In genomic region chr5:45690802-45691201, GRCm38 (mm10) we compare ENCODE assay signal across 24 mouse cellular contexts. TPM values are rescaled to one million over a fixed set of nuclear protein-coding genes. Genes with fewer than 3 reads are reported as not detected.
DNase-seq lines count a peak whose midpoint lies in the region; ATAC-seq and TF ChIP-seq lines count a peak whose summit lies in the region.
"Had no signal": no experiment of that assay in that cellular context is flagged by ENCODE, and none has a peak within 500 bp of the region (broad histone marks: within the 10 kb centered on the region; RNA-seq: fewer than 3 reads in every experiment).

No protein-coding gene starts in this region.

- WGBS in midbrain, embryonic 11.5 days = 82% methylated on average over 2 of the region's 2 CpGs
- WGBS in midbrain, embryonic 13.5 days = 84% methylated on average over 2 of the region's 2 CpGs
- WGBS in cerebellum, adult 2 months = 76% methylated on average over 2 of the region's 2 CpGs

- H3K27me3 ChIP-seq in midbrain, embryonic 11.5 days (ENCODE audit: control insufficient read depth, insufficient read depth, low read length) = no peaks in the 10 kb centered on the region
- H3K27me3 ChIP-seq in midbrain, embryonic 13.5 days = no peaks in the 10 kb centered on the region
- no peaks in the 10 kb centered on the region for H3K27me3 ChIP-seq in cerebellum, adult 2 months (ENCODE audit: control insufficient read depth, insufficient read depth, low read length)
- H3K27me3 ChIP-seq: embryonic facial prominence, embryonic 12.5 days; forebrain, embryonic 13.5 days; forebrain, embryonic 15.5 days; Patski had no signal

- no peak for ATAC-seq in midbrain, embryonic 11.5 days (ENCODE audit: low FRiP score)
- no peak for ATAC-seq in midbrain, embryonic 13.5 days
- ATAC-seq in CD4-positive, CD25-positive, alpha-beta regulatory T cell, adult 4 months = peak; percentile 39
- ATAC-seq in activated CD4-positive, CD25-positive, alpha-beta regulatory T cell, adult 4 months = peak; percentile 56
- peak; percentile 57; the same call in 1 of the 2 replicates for ATAC-seq in megakaryocyte-erythroid progenitor cell, adult 5-6 weeks (replicated peaks; ENCODE audit: low FRiP score, low TSS enrichment, poor library complexity, severe bottlenecking)
- ATAC-seq: forebrain, embryonic 13.5 days; forebrain, embryonic 15.5 days; forebrain, postnatal 0 days; Patski had no signal

- H3K4me2 ChIP-seq in midbrain, embryonic 11.5 days = no peak overlapping the region
- no peak overlapping the region for H3K4me2 ChIP-seq in midbrain, embryonic 13.5 days (replicated peaks)
- H3K4me2 ChIP-seq: embryonic facial prominence, embryonic 12.5 days; forebrain, embryonic 13.5 days; forebrain, embryonic 15.5 days had no signal

- TF ChIP-seq POLR2A in cerebellum, adult 2 months (IDR thresholded peaks at IDR 0.05; ENCODE audit: borderline replicate concordance, insufficient read depth, low read length) = no peak

- H3K4me3 ChIP-seq in midbrain, embryonic 11.5 days (ENCODE audit: low read depth, low read length) = no peak overlapping the region
- no peak overlapping the region for H3K4me3 ChIP-seq in midbrain, embryonic 13.5 days (replicated peaks)
- no peak overlapping the region for H3K4me3 ChIP-seq in cerebellum, adult 2 months (replicated peaks; ENCODE audit: insufficient read depth, low read depth, low read length)
- H3K4me3 ChIP-seq: embryonic facial prominence, embryonic 10.5 days; embryonic facial prominence, embryonic 12.5 days; forebrain, embryonic 13.5 days; forebrain, embryonic 15.5 days had no signal

- TF ChIP-seq CTCF in cerebellum, adult 2 months (IDR thresholded peaks at IDR 0.05; ENCODE audit: borderline replicate concordance, insufficient read depth, low read depth, low read length) = no peak

- no peaks in the 10 kb centered on the region; the same call in 1 of the 2 replicates for H3K36me3 ChIP-seq in midbrain, embryonic 11.5 days (ENCODE audit: control insufficient read depth, insufficient read depth, low read length)
- H3K36me3 ChIP-seq in midbrain, embryonic 13.5 days = no peaks in the 10 kb centered on the region
- H3K36me3 ChIP-seq: forebrain, embryonic 15.5 days had no signal

- DNase-seq in midbrain, embryonic 11.5 days (ENCODE audit: low spot score, missing footprints) = peak; percentile 54
- DNase-seq in cerebellum, postnatal 4 days (ENCODE audit: low spot score in 2 of 2) = no peak
- DNase-seq in lung, postnatal 10 days = no peak
- no peak for DNase-seq in cerebellum, adult 2 months
- DNase-seq: adrenal gland, adult 2 months; adrenal gland, postnatal 10 days; adrenal gland, postnatal 25 days; B cell, adult 2 months; cerebellum, adult 11-12 months; cerebellum, adult 8-10 months; cerebellum, adult 9-11 months; cerebellum, postnatal 14 days; cerebellum, postnatal 36 days; forebrain, postnatal 0 days had no signal

- H3K27ac ChIP-seq in midbrain, embryonic 11.5 days (ENCODE audit: low read depth, low read length) = no peak overlapping the region
- H3K27ac ChIP-seq in midbrain, embryonic 13.5 days = no peak overlapping the region
- H3K27ac ChIP-seq in cerebellum, adult 2 months (ENCODE audit: insufficient read depth, low read length) = no peak overlapping the region
- H3K27ac ChIP-seq: embryonic facial prominence, embryonic 10.5 days; embryonic facial prominence, embryonic 12.5 days; forebrain, embryonic 13.5 days; forebrain, embryonic 15.5 days had no signal

- H3K9ac ChIP-seq in midbrain, embryonic 11.5 days (ENCODE audit: low read length) = no peak overlapping the region
- H3K9ac ChIP-seq in midbrain, embryonic 13.5 days (replicated peaks) = no peak overlapping the region
- H3K9ac ChIP-seq: embryonic facial prominence, embryonic 12.5 days; forebrain, embryonic 13.5 days; forebrain, embryonic 15.5 days; forebrain, postnatal 0 days had no signal

- H3K4me1 ChIP-seq in midbrain, embryonic 11.5 days (ENCODE audit: control insufficient read depth, insufficient read depth, low read length) = no peaks in the 10 kb centered on the region
- H3K4me1 ChIP-seq in midbrain, embryonic 13.5 days (replicated peaks) = no peaks in the 10 kb centered on the region
- no peaks in the 10 kb centered on the region for H3K4me1 ChIP-seq in cerebellum, adult 2 months (ENCODE audit: control insufficient read depth, insufficient read depth, low read length)
- H3K4me1 ChIP-seq: embryonic facial prominence, embryonic 10.5 days; embryonic facial prominence, embryonic 12.5 days; forebrain, embryonic 13.5 days; forebrain, embryonic 15.5 days had no signal

- H3K9me3 ChIP-seq in midbrain, embryonic 11.5 days (ENCODE audit: control insufficient read depth, low read length) = no peaks in the 10 kb centered on the region
- H3K9me3 ChIP-seq in midbrain, embryonic 13.5 days = no peaks in the 10 kb centered on the region
- H3K9me3 ChIP-seq: embryonic facial prominence, embryonic 10.5 days; embryonic facial prominence, embryonic 12.5 days; forebrain, embryonic 13.5 days; forebrain, embryonic 15.5 days; G1E had no signal

RNA-seq across cellular contexts. Expression of gene Ncapg, which starts 21.1 kb away (rescaled TPM):
- 83.0 and 95.3 TPM in 2 replicates for polyA plus RNA-seq in midbrain, embryonic 11.5 days (2014; fragmentation: Nextera tagmentation; extraction: Ambion mirVana)
- 22.7 and 26.8 TPM in 2 replicates for polyA plus RNA-seq in midbrain, embryonic 13.5 days (2015; fragmentation: Nextera tagmentation; extraction: Ambion mirVana)
- polyA plus RNA-seq in CD4-positive, CD25-positive, alpha-beta regulatory T cell, adult 4 months (2017; shearing (Covaris generic)) = 1 to 10 TPM; 7.1 to 9.5 TPM
- 10 to 100 TPM; 20.7 to 27.0 TPM for polyA plus RNA-seq in activated CD4-positive, CD25-positive, alpha-beta regulatory T cell, adult 4 months (2017; shearing (Covaris generic))
- total RNA-seq in megakaryocyte-erythroid progenitor cell, adult 5-6 weeks (2014; fragmentation: Nextera tagmentation) = 53.1 and 57.7 TPM in 2 replicates
- 69.3 and 85.9 TPM in 2 replicates for total RNA-seq in megakaryocyte-erythroid progenitor cell, adult 5-6 weeks (2017)
- polyA plus RNA-seq in cerebellum, adult 2 months (2012; rRNA removed) = 0.10 and 0.11 TPM in 2 replicates

RNA-seq across cellular contexts. Expression of gene Fam184b, which starts 51.4 kb away (rescaled TPM):
- 0.55 and 0.76 TPM in 2 replicates for polyA plus RNA-seq in midbrain, embryonic 11.5 days (2014; fragmentation: Nextera tagmentation; extraction: Ambion mirVana)
- 1.7 and 1.9 TPM in 2 replicates for polyA plus RNA-seq in midbrain, embryonic 13.5 days (2015; fragmentation: Nextera tagmentation; extraction: Ambion mirVana)
- polyA plus RNA-seq in CD4-positive, CD25-positive, alpha-beta regulatory T cell, adult 4 months (2017; shearing (Covaris generic)) = under 1 TPM; 0.26 to 0.42 TPM
- under 1 TPM in 1 of 2 experiments, not detected in 1; 0.25 TPM for polyA plus RNA-seq in activated CD4-positive, CD25-positive, alpha-beta regulatory T cell, adult 4 months (2017; shearing (Covaris generic))
- not detected in 2 replicates for total RNA-seq in megakaryocyte-erythroid progenitor cell, adult 5-6 weeks (2014; fragmentation: Nextera tagmentation)
- total RNA-seq in megakaryocyte-erythroid progenitor cell, adult 5-6 weeks (2017) = not detected in 2 replicates
- polyA plus RNA-seq in cerebellum, adult 2 months (2012; rRNA removed) = 6.4 and 6.9 TPM in 2 replicates
- polyA plus RNA-seq: adrenal gland, adult 2 months; G1E had no signal

Comparison
In these comparisons a context has a peak if more than half of its experiments do, and no peak if none do; other contexts are left out.
1. ATAC-seq: peak in CD4-positive, CD25-positive, alpha-beta regulatory T cell, adult 4 months (single experiment), activated CD4-positive, CD25-positive, alpha-beta regulatory T cell, adult 4 months (single experiment) and megakaryocyte-erythroid progenitor cell, adult 5-6 weeks (single experiment); none in midbrain, embryonic 11.5 days (single experiment) and midbrain, embryonic 13.5 days (single experiment).